Mouse (Mus musculus) spleen, adult 12 weeks (tissue): Measurements from ENCODE around the gene Actr5.

Experiments used
- DNase-seq: peaks from one replicate; pipeline ENCODE4 v3.0.0; 2022; ENCODE audit warnings: low spot score

Gene Actr5

DNA sequence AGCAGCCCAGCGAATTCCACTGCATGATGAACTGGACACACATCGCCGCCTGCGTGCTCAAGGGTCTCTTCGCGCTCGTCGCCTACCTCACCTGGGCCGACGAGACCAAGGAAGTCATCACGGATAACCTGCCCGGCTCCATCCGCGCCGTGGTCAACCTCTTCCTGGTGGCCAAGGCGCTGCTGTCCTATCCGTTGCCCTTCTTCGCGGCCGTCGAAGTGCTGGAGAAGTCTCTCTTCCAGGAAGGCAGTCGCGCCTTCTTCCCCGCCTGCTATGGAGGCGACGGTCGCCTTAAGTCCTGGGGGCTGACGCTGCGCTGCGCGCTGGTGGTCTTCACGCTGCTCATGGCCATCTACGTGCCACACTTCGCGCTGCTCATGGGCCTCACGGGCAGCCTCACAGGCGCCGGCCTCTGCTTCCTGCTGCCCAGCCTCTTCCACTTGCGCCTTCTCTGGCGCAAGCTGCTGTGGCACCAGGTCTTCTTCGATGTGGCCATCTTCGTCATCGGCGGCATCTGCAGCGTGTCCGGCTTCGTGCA, 10.2 kb upstream of the Actr5 start:
- no peak for DNase-seq

DNA sequence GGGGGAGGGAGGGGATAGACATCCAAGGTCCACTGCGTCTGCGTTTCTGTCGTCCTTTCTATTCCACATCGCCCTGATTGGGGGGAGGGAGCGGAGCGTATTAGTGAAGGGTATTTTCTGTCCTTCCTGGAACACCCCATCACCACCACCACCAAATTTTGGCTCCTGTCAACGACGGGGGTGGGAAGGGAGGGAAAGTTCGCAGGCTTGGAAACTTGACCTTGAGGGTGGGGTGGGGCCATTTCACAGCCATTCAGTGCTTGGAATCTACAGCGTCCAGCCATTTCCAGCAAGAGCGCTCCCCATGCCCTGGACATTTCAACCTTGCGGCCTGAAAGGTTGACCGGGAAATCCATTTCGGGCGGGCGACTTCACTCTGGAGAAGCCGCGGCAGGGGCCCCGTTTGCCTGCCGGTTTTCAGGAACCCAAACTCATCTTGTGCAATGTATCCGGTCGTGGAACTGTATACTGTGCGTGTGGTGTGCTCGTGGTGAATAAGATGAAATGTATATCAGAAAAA, 9.5 kb upstream of the Actr5 start:
- no peak for DNase-seq

DNA sequence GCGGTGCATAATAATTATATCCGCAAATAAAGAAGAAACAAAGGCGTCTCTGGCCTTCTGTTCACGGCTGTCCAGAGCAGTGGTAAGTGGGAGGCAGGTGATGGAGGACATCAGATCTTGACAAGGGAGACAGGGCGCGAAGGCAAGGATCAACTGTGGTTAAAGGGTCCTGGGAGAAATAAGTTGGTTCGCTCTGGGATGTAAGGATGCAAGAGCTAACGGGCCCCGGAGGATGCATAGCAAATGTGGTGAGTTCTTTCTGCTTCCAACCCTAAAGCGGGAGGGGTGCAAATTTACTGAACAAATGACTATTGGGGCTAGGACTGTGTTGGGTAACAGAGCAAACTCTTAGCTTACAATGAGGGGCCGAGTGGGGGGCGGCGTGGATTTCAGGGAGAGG, 9.0 kb upstream of the Actr5 start:
- no peak for DNase-seq

DNA sequence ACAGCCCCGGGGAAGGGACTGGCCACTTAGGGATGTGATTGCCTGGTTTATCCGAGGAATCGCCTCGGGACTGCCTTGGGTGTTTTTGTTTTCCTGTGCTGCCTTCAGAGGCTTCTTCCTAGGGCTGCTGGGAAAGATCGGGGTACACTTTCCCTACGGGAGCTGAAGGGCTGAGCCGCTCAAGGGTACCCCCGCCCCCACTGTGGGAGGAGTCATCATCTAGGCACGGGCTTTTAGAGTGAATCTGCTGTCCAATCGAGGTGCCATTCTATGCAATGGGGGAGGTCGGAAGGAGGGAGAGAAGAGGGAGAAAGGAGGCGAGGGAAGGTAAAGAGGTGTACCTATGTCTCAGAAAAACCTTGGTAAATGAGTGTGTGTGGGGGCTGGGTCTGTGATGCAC, 8.4 kb upstream of the Actr5 start:
- DNase-seq, result no peak

DNA sequence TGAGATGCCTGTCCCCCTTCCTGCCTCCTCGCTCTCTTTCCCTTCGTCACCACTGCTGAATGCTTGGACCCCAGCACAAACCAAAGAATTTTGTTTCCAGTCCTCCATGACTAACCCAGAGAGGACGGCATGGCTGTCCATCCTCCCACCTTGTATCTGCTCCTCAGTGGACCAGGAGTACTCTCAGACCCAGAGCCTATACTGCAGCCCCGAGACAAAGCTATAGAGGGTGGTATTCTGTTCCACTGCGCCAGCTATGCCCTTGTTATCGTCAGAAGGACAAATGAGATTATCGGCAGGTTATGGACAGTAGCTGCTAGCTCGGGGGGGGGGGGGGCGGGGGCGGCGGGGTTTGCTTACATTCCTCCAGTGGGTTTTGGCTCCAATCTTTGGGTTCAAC, 7.9 kb upstream of the Actr5 start:
- DNase-seq, result no peak

DNA sequence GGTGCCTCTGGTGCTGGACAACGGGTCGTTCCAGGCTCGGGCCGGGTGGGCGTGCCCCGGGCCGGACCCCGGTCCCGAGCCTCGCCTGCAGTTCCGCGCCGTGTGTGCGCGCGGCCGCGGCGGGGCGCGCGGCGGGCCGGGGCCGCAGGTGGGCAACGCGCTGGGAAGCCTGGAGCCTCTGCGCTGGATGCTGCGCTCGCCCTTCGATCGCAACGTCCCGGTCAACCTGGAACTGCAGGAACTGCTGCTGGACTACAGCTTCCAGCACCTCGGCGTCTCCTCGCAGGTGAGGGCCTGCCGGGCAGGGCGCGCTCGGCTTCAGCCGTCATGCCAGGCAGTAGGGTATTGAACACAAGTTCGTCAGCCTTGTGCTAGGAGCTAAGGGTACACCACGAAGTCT, 543 bp downstream of the Actr5 start:
- DNase-seq, result peak; percentile 27

DNA sequence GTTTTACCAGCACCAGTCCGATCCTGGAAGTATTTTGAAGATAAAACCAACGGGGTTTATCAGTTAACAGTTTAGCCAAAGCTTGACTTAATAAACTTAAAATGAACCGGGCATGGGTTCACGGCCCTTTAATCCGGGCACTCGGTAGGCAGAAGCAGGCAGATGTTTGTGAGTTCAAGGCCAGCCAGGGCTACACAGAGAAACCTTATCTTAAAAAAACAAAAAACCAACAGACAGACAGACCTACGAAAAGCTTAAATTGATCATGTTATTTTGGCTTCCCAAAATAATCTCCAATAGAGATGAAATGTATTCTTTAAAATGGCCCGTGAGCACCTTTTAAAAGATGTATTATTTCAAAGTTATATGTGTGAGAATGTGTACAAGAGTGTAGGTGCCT, 1.0 kb downstream of the Actr5 start:
- no peak for DNase-seq

DNA sequence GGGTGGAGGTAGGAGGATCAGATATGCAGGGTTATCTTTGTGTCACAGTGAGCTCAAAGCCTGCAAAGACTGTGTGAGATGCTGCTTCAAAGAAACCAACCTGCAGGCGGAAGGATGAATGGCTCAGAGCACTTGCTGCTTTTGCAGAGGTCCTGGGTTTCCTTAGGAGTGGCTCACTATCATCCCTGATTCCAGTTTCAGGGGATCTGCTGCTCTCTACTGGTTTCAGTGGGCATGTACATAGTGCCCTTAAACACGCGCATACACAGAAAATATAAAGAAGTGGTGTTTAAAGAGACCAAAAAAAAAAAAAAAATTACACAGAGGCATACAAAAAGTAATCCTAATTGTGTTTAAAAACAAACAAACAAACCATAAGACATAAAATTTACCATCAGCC, 4.2 kb downstream of the Actr5 start:
- DNase-seq, result no peak

DNA sequence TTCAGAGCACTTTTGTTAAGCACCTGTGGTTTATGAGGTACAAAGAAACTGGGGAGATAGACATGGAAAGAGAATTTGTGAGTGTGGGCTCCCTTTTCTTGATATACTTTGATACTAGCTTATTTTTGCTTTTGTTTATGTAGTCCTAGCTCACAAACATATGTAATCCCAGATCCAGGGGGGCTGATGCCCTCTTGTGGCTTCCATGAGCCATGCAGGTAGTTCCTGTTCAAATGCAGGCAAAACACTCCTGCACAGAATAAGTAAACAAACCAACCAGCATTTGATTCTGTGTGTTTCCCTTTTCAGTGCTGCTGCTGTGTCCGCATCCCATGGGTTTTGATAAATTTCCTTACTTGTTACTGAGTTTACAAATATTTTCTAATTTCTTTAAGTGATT, 4.7 kb downstream of the Actr5 start:
- no peak for DNase-seq

DNA sequence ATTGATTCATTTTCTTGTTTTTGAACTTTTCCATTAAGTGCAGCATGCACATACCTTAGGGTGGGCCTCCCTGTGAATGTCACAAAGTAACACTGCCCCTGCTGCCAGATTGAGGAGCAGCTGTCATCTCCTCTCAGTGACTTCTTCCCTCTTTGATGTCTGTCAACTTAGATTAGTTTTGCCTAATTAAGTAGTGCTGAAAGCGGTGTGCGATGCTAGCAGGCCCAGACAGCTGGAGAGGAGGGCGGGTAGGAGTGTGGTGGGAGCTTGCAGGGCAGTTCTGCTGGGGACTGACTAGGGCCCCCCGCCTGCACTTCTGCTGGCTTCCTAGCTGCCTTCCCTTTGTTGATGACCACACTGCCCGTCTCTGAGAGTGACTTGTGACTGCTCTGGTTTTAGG, 7.2 kb downstream of the Actr5 start:
- DNase-seq, result no peak

DNA sequence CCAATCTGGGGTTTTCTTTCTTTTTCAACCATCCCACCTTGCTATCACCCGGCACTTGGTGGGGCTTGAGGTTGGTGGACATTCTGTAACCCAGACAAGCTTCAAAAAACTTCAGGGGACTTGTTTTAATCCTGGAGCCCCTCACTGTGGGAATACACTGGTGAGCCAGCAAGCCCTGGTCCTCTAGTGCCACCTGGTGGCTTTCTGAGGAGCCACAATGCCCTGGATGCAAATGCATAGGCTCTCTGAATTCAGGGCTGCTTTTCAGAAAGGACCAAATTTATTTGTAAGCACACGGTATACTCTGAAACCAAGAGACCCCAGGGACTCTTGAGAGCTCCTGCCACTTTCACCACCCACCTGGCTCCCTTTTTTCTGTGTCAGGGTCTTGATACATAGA, 17.2 kb downstream of the Actr5 start:
- peak; percentile 33 for DNase-seq

DNA sequence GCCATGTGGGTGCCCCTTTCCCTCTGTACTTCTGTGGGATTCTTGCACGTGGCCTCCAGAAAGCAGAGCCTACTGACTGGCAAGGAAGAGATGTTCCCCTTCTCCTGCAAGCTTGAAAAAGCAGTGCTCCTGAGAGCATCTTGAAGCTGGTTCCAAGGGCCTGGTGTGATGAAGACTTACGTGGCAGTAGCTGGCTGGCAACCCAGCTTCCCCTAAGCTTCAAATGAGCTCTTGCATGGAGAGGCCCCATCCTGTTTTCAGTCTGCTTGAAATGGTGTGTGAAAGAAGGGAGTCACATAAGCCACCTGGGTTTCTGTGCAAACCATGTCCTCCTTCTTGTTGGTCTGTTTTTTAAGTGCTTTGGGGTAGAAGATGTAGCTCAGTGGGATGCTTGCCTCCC, 17.9 kb downstream of the Actr5 start:
- DNase-seq, result no peak

DNA sequence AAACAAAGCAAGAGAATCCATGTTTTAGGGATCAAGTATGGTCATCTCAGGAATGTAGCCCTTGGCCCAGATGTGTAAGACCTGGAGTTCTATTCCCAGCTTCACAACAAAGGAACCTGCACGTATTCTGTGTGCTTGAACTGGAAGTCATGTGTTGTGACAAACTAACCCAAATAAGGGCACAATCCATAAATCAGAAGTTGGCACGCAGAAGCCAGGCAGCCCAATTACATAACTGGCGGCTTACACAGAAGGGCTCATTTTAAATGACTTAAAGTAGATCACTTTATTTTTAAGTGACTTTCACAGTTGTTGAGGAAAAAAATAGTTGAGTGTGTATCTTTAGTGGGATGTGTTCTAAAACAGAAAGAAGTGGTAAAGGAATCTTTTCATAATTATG, 19.1 kb downstream of the Actr5 start:
- no peak for DNase-seq

DNA sequence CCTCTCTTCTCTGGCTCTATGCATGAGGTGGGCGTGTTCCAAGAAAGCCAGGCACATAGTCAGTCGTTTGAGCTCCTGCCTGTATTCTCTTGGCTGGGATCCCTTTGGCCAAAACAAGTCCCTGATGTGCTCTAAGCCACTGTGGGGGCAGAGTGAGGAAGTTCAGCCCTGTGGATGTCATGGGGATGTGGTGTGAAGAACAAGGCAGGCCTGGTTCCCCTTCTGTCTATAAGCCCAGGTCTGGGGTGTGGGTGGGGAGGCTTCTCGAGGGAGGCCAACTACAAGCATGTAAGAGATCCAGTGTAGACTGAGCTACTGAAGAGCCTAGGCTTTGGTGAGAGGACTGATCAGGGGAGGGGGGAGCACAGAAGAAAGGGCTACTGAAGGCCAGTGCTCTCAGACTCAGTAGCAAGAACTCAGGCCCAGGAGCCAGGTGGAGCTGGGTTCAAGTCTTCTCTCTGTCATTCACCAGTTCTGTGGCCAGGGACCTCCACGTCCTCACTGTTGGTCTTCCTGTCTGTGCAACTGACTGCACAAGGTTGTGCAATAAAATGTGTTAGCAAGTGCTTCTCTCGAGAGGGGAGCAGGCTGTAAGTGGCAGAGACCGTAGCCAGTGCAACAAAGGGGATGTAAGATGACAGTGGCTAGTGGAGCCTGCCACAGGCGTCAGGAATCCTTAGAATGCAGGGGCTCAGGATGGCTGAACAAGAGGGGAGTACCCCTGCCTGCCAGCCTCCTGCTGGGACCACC, 26.6 kb downstream of the Actr5 start:
- no peak for DNase-seq

DNA sequence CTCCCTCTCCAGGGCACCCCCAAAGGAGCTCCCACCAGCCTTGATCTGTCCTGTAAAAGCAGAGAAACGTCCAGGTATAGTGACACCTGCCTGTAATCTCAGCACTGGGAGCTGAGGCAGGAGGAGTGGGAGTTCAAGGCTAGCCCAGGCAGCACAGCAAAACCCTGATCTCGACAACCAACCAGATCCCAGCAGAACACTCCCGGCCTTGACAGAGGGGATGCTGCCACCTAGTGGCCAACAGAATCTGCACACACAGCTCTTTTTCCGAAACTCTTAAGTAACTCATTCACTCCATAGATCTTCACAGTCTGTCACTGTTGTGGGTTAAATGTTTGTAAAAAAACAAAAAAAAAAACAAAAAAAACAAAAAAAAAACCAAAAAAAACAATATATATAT, 28.3 kb downstream of the Actr5 start:
- peak; percentile 42 for DNase-seq

DNA sequence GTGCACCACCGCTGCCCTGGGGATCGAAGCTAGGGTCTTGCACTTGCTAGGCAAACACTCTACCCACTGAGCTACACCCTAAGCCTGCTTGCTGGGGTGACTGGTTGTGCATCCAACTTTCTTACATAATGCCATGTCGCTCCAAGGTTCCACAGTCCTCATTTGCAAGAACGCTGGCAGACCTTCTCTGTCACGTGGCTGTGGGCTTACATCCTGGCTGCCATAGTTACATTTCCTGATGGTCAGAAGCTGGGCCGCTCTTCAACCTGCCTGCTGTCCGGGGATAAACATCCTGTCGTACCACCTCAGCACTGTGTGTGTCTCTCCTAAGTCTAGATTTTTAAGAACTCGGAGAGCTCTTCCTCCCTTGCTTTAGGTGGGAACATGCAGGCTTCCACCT, 30.0 kb downstream of the Actr5 start:
- DNase-seq, result no peak

DNA sequence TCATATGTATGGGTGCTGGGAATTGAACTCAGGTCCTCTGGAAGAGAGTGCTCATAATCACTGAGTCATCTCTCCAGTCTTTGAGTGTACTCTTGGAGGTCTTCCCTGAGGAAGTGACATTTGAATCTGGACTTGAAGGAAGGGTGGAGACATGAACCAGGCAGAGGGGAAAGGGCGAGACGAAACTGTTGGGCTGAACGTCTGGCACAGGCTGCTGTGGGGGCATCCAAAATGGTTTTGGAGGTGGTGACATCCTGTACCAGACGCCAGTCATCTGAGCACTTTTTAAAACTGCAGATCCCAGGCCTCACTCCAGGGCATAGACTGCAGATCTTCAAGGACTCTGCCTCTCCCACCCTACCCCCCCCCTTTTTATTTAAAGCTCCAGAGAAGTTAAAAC, 31.1 kb downstream of the Actr5 start:
- DNase-seq, result no peak

DNA sequence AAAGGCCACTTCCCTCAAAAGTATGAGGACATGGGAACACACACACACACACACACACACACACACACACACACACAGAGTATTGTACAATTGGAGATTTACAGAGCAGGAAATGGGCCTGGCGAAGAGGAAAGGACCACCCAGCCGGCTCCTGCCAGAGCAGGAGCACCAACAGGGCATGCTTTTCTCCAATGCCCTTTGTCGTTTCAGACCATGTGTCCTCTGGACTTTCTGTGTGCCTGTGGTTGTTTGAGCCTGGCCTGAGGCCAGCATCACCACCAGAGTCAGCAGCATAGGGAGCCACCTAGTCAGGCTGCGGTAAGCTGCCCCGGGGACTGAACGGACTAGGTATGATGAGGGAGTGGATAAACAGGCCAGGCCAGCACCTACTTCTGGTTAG, 34.1 kb downstream of the Actr5 start:
- DNase-seq, result no peak

DNA sequence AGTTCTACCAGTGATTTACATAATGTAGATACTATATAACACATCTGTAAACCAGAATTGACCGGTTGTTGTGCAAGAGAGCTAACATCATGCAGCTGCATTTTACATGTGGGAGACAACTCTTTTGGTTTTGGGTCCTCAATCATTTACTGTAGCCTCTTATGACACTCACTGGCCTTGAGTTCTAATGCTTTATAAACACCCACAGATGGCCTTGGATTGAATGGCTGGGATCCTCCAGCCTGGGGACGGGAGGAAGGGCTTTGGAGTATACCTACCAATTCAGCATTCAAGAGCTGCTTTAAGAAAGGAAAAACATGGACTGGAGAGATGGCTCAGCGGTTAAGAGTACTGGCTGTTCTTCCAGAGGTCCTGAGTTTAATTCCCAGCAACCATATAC, 34.7 kb downstream of the Actr5 start:
- no peak for DNase-seq

DNA sequence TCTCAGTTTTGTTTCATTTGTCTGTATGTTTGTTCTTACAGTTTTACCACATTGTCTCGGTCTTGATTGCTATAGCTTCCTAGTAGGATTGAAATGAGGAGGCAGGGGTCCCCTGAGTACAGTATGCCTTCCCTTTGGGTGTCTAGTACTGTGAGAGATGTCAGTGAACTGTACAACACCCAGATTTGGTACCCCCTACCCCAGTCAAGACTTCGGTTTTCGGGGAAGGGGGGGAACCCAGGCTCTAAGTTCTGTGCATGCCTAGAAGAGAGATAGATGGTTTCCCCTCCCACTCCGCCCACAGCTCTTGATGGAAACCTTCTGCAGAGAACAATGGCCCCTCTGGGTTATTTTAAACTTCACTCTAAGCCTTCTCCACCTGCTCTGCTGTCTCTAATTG, 40.4 kb downstream of the Actr5 start, which contains the start of gene Ppp1r16b:
Ppp1r16b (plus strand) TSS at position 301 of the 400 bp plus-strand sequence.
- DNase-seq, result no peak

DNA sequence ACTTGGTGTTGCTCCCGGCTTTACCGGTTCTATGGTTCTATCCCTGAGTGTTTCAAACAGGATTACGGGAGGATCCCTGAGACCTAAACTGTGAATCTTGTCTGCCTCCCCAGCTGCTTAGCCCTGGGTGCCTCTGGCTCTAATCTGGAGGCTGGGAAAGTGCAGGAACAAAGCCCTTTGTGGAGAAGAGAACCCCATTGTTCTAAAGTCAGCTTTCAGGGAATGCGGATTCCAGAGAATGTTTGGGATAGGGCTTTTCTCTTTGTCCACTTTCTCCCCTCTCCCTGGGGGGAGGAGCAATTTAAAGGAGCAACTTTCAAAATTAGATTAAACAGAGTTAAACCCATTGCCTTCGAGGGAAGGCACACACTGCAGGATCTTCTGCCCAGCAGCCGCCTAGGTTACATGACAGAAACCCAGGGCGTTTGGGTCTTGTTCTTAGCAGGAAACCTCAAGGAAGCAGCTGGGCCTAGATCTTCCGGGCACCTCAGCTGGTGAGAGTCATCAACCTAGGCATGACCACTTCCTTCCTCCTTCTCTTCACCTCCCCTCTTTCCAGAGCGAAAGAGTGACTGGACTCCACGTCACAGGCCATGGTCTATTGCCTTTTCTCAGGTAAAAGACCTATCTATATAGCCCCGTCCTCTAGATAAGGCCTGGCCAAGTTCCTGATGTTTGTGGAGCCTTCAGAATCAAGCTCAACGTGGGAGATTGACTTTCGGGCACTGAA, 41.5 kb downstream of the Actr5 start:
- DNase-seq, result peak; percentile 55

DNA sequence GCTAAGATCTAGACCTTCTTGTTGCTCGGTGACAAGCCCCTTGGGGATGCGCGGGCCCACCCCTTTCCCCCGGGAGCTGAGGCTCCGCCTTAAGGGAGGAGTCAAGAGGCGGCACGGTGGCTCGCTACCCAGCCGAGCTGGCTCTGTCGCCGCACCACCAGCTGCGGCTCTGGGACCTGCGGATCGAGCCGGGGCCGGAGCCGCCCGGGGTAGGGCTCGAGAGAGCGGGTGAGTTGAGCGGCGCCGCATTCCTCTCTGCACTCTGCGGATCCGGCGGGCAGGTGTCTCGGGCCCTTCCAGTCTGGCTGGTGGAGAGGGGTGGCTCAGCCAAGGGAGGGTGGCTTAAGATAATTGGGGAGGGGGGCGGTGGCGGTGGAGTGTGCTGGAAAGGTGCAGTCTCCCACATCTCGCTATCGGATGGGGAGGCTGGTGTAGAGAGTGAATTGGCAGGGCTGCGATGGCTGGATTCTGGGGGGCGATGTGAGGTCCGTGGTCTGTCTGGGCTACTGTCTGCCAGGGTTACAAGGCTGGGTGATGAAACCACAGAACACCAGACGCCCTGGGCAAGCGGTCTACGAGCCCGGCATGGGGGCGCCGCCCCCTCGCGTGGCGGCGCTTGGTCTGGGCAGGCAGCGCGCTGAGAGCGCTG, 42.5 kb downstream of the Actr5 start:
- peak; percentile 70 for DNase-seq
